18 mouse cellular contexts compared by ENCODE assay signal in genomic region chr8:106570386-106570785, GRCm38 (mm10). TPM values are rescaled to one million over a fixed set of nuclear protein-coding genes. Genes with fewer than 3 reads are reported as not detected.
DNase-seq lines count a peak whose midpoint lies in the region; ATAC-seq and TF ChIP-seq lines count a peak whose summit lies in the region.
"Had no signal": no experiment of that assay in that cellular context is flagged by ENCODE, and none has a peak within 500 bp of the region (broad histone marks: within the 10 kb centered on the region; RNA-seq: fewer than 3 reads in every experiment).

No protein-coding gene starts in this region.

- 56% methylated on average over 4 of the region's 4 CpGs for WGBS in intestine, embryonic 15.5 days
- WGBS in kidney, adult 2 months, result 36% methylated on average over 4 of the region's 4 CpGs
- 68% methylated on average over 4 of the region's 4 CpGs for WGBS in stomach, embryonic 15.5 days
- 59% methylated on average over 4 of the region's 4 CpGs for WGBS in liver, embryonic 12.5 days (ENCODE audit: insufficient replicate concordance)

- no peak for TF ChIP-seq POLR2A in kidney, adult 2 months (IDR thresholded peaks at IDR 0.05; ENCODE audit: low read depth, low read length)

- H3K36me3 ChIP-seq in intestine, embryonic 15.5 days, result no peaks in the 10 kb centered on the region
- H3K36me3 ChIP-seq in kidney, adult 2 months (ENCODE audit: control insufficient read depth, insufficient read depth, low read length), result no peaks in the 10 kb centered on the region
- no peaks in the 10 kb centered on the region for H3K36me3 ChIP-seq in stomach, embryonic 15.5 days
- H3K36me3 ChIP-seq in liver, embryonic 12.5 days, result no peaks in the 10 kb centered on the region
- H3K36me3 ChIP-seq: embryonic facial prominence, embryonic 12.5 days; hindbrain, embryonic 10.5 days had no signal

- peak overlapping the region; percentile 77 for H3K27ac ChIP-seq in intestine, embryonic 15.5 days
- H3K27ac ChIP-seq in kidney, adult 2 months (ENCODE audit: insufficient read depth, low read depth, low read length), result peak overlapping the region; percentile 84
- peak overlapping the region; percentile 85 for H3K27ac ChIP-seq in stomach, embryonic 15.5 days
- no peak overlapping the region for H3K27ac ChIP-seq in liver, embryonic 12.5 days
- H3K27ac ChIP-seq: embryonic facial prominence, embryonic 12.5 days had no signal

- H3K27me3 ChIP-seq in intestine, embryonic 15.5 days (replicated peaks), result no peaks in the 10 kb centered on the region
- no peaks in the 10 kb centered on the region for H3K27me3 ChIP-seq in kidney, adult 2 months (replicated peaks; ENCODE audit: control insufficient read depth, insufficient read depth, low read length)
- no peaks in the 10 kb centered on the region for H3K27me3 ChIP-seq in stomach, embryonic 15.5 days (replicated peaks)
- no peaks in the 10 kb centered on the region for H3K27me3 ChIP-seq in liver, embryonic 12.5 days (replicated peaks)
- H3K27me3 ChIP-seq: embryonic facial prominence, embryonic 12.5 days had no signal

- DNase-seq in kidney, adult 2 months, result peak; percentile 89
- peak; percentile 63 for DNase-seq in kidney, postnatal 14 days
- DNase-seq in layer of hippocampus, adult 9-10 months (ENCODE audit: low spot score), result no peak
- no peak for DNase-seq in gastrocnemius, adult 8-10 months (ENCODE audit: low spot score in 2 of 2)
- DNase-seq: adrenal gland, adult 8-10 months; B cell, adult 2 months; cerebellum, adult 11 months; cerebellum, postnatal 25 days; gastrocnemius, postnatal 10 days; lung, embryonic 14.5 days; midbrain, embryonic 14.5 days; thymus, postnatal 4 days had no signal

- no peaks in the 10 kb centered on the region for H3K4me1 ChIP-seq in intestine, embryonic 15.5 days (replicated peaks)
- peaks cover 18% of the 10 kb centered on the region; the same call in 1 of the 2 replicates for H3K4me1 ChIP-seq in kidney, adult 2 months (ENCODE audit: control insufficient read depth, insufficient read depth, low read length)
- H3K4me1 ChIP-seq in stomach, embryonic 15.5 days, result 0 out of 2 replicates have a peak, but pooled peaks cover 2% of the 10 kb centered on the region
- no peaks in the 10 kb centered on the region for H3K4me1 ChIP-seq in liver, embryonic 12.5 days
- H3K4me1 ChIP-seq: embryonic facial prominence, embryonic 12.5 days had no signal

- no peak overlapping the region for H3K4me2 ChIP-seq in intestine, embryonic 15.5 days (replicated peaks)
- no peak overlapping the region for H3K4me2 ChIP-seq in stomach, embryonic 15.5 days
- H3K4me2 ChIP-seq in liver, embryonic 12.5 days, result no peak overlapping the region
- H3K4me2 ChIP-seq: embryonic facial prominence, embryonic 12.5 days; liver, embryonic 11.5 days; lung, embryonic 14.5 days had no signal

- no peak for TF ChIP-seq CTCF in kidney, adult 2 months (conservative IDR thresholded peaks at IDR 0.05; ENCODE audit: insufficient read depth, insufficient read length, low read depth, low read length)

- peak; percentile 71 for ATAC-seq in intestine, embryonic 15.5 days
- ATAC-seq in stomach, embryonic 15.5 days (ENCODE audit: insufficient read depth, low FRiP score, low read depth), result peak; percentile 65; the same call in 1 of the 2 replicates
- no peak for ATAC-seq in liver, embryonic 12.5 days

- H3K4me3 ChIP-seq in intestine, embryonic 15.5 days (replicated peaks), result no peak overlapping the region
- H3K4me3 ChIP-seq in kidney, adult 2 months (ENCODE audit: insufficient read depth, low read depth, low read length), result no peak overlapping the region
- no peak overlapping the region for H3K4me3 ChIP-seq in stomach, embryonic 15.5 days (replicated peaks)
- H3K4me3 ChIP-seq in liver, embryonic 12.5 days, result no peak overlapping the region
- H3K4me3 ChIP-seq: embryonic facial prominence, embryonic 12.5 days; hindbrain, embryonic 10.5 days had no signal

- no peaks in the 10 kb centered on the region for H3K9me3 ChIP-seq in intestine, embryonic 15.5 days
- no peaks in the 10 kb centered on the region for H3K9me3 ChIP-seq in stomach, embryonic 15.5 days
- H3K9me3 ChIP-seq in liver, embryonic 12.5 days (replicated peaks), result no peaks in the 10 kb centered on the region
- H3K9me3 ChIP-seq: embryonic facial prominence, embryonic 12.5 days; hindbrain, embryonic 10.5 days had no signal

- H3K9ac ChIP-seq in intestine, embryonic 15.5 days, result no peak overlapping the region
- no peak overlapping the region for H3K9ac ChIP-seq in stomach, embryonic 15.5 days
- no peak overlapping the region for H3K9ac ChIP-seq in liver, embryonic 12.5 days
- H3K9ac ChIP-seq: embryonic facial prominence, embryonic 12.5 days; lung, embryonic 14.5 days had no signal

RNA-seq across cellular contexts. Expression of gene Gm10073, which starts 2.9 kb away (rescaled TPM):
- 15.5 and 20.2 TPM in 2 replicates for polyA plus RNA-seq in intestine, embryonic 15.5 days (2015; fragmentation: Nextera tagmentation; extraction: Ambion mirVana)
- 34.0 and 102 TPM in 2 replicates for polyA plus RNA-seq in kidney, adult 2 months (2012; rRNA removed)
- polyA plus RNA-seq in stomach, embryonic 15.5 days (2015; fragmentation: Nextera tagmentation; extraction: Ambion mirVana), result 11.0 and 48.1 TPM in 2 replicates
- total RNA-seq in gastrocnemius, adult 8-10 months (2022), result 100 to 1,000 TPM in 3 of 4 experiments, 10 to 100 TPM in 1; 99.2 to 128 (median 106) TPM
- 4.0 and 7.1 TPM in 2 replicates for polyA plus RNA-seq in liver, embryonic 12.5 days (2016; fragmentation: Nextera tagmentation; extraction: Ambion mirVana)

RNA-seq across cellular contexts. Expression of gene Cdh1, which starts 32.8 kb away (rescaled TPM):
- 152 and 158 TPM in 2 replicates for polyA plus RNA-seq in intestine, embryonic 15.5 days (2015; fragmentation: Nextera tagmentation; extraction: Ambion mirVana)
- polyA plus RNA-seq in kidney, adult 2 months (2012; rRNA removed), result 68.7 and 81.7 TPM in 2 replicates
- polyA plus RNA-seq in stomach, embryonic 15.5 days (2015; fragmentation: Nextera tagmentation; extraction: Ambion mirVana), result 163 and 189 TPM in 2 replicates
- under 1 TPM; 0.11 to 0.38 (median 0.31) TPM for total RNA-seq in gastrocnemius, adult 8-10 months (2022)
- 10.7 and 11.4 TPM in 2 replicates for polyA plus RNA-seq in liver, embryonic 12.5 days (2016; fragmentation: Nextera tagmentation; extraction: Ambion mirVana)

RNA-seq across cellular contexts. Expression of gene Cdh3, which starts 59.7 kb away (rescaled TPM):
- polyA plus RNA-seq in intestine, embryonic 15.5 days (2015; fragmentation: Nextera tagmentation; extraction: Ambion mirVana), result 16.2 and 17.5 TPM in 2 replicates
- 5.0 and 5.5 TPM in 2 replicates for polyA plus RNA-seq in kidney, adult 2 months (2012; rRNA removed)
- 16.3 and 17.2 TPM in 2 replicates for polyA plus RNA-seq in stomach, embryonic 15.5 days (2015; fragmentation: Nextera tagmentation; extraction: Ambion mirVana)
- total RNA-seq in gastrocnemius, adult 8-10 months (2022), result under 1 TPM in 1 of 4 experiments, not detected in 3; 0.05 TPM
- polyA plus RNA-seq in liver, embryonic 12.5 days (2016; fragmentation: Nextera tagmentation; extraction: Ambion mirVana), result 6.8 and 6.9 TPM in 2 replicates

Comparison
In these comparisons a context has a peak if more than half of its experiments do, and no peak if none do; other contexts are left out.
1. DNase-seq: peak in kidney, adult 2 months (single experiment) and kidney, postnatal 14 days (single experiment); none in layer of hippocampus, adult 9-10 months (single experiment) and gastrocnemius, adult 8-10 months (0 of 2).